Mouse (Mus musculus): ENCODE data around the gene Vcpkmt. TPM values are rescaled to one million over a fixed set of nuclear protein-coding genes. Genes with fewer than 3 reads are reported as not detected.
"Not testable (repeated sequence)": the region's sequence is repeated elsewhere in the genome, so short reads cannot be mapped to it uniquely, and the experiment has no call there.

Vcpkmt gene
- polyA plus RNA-seq, 1 experiment from 2014 or later: 19.2 TPM

DNA sequence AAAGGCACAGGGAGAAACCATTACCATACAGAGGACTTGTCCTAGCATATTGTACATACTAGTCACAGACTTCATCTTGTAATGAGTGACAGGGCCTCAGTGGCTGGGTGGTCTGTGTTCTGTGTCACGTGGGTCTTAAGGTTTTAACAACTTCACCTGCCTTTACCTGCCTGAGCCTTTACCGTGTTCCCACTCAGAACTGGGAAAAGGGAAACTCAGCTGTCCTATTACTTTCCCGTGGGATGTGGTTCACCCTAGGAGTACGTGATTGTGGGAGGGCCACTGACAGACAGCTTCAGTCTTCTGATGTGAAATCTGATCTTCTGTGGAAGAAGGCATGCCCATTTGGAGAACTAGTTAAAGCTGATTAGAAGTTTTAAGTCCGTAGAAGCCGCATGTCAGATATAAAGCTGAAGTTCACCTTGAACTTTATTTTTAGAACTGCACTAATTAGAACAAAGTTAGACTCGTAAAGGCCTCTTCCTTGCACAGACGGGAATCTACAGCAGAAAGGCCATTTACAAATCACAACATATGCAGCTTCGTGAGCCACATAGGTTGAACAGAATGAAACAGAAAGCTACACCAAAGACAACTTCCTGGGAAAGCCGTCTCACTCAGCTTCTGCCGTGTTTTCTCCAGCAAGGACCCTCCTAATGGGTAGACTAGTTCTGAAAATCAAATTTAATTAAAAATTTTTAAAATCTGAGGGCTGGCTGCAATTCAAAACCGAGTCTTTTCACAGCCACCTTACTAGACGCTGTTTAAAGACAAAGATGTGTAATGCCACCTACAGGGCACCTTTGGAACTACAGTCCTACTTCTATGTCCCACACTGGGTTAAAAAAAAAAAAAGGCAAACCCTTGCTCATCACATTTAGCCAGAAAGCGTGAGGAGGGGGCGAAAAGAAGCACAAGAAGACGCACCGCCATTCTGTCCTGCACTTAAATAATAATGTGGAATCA is 8.6 kb downstream of the Vcpkmt start:
- WGBS: 18% methylated on average over 17 of the region's 17 CpGs
- Histone ChIP-seq H3K4me3 (ENCODE audit: low read length) (peak overlapping the region; percentile 45), H3K9ac (ENCODE audit: low read length) (peak overlapping the region; percentile 60), H3K9me3 (replicated peaks; ENCODE audit: control insufficient read depth, low read length) (no peaks in the 10 kb centered on the region), H3K4me1 (ENCODE audit: control insufficient read depth, insufficient read depth, low read length) (no peaks in the 10 kb centered on the region), H3K27ac (ENCODE audit: low read length) (peak overlapping the region; percentile 37), H3K4me2 (ENCODE audit: low read depth, low read length) (peak overlapping the region; percentile 60), H3K27me3 (ENCODE audit: control insufficient read depth, insufficient read depth, low read length) (no peaks in the 10 kb centered on the region), H3K36me3 (ENCODE audit: control insufficient read depth, insufficient read depth) (peaks cover 18% of the 10 kb centered on the region)
- ATAC-seq (replicated peaks; ENCODE audit: extremely low read depth, insufficient read depth, low FRiP score): peak; percentile 28; the same call in 1 of the 2 replicates

DNA sequence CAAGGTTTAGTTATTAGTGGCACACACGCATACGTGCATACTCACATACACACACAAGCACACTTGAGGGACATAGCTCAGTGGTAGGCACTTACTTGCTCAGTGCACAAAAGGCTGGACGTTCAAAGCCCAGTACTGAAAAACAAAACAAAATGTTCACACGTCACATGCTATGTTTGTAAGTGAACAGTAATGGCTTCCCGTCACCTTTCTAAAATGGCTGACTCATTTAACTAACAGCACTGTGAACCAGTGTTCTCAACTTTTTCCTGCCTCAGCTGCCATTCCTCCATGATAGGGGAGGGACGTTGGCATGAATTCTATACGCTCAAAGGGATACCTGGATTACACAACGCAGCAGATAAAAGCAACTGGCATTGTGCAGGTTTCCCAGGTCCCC is 9.6 kb downstream of the Vcpkmt start:
- H3K9me3 ChIP-seq (replicated peaks; ENCODE audit: control insufficient read depth, low read length): no peaks in the 10 kb centered on the region
- no peak for ATAC-seq (replicated peaks; ENCODE audit: extremely low read depth, insufficient read depth, low FRiP score)
- H3K9ac ChIP-seq (ENCODE audit: low read length): no peak overlapping the region
- H3K4me1 ChIP-seq (ENCODE audit: control insufficient read depth, insufficient read depth, low read length): no peaks in the 10 kb centered on the region
- 93% methylated on average over 8 of the region's 8 CpGs for WGBS
- H3K27ac ChIP-seq (ENCODE audit: low read length): no peak overlapping the region
- H3K4me2 ChIP-seq (ENCODE audit: low read depth, low read length): no peak overlapping the region
- H3K27me3 ChIP-seq (ENCODE audit: control insufficient read depth, insufficient read depth, low read length): no peaks in the 10 kb centered on the region
- H3K36me3 ChIP-seq (ENCODE audit: control insufficient read depth, insufficient read depth): peaks cover 14% of the 10 kb centered on the region
- H3K4me3 ChIP-seq (ENCODE audit: low read length): no peak overlapping the region

DNA sequence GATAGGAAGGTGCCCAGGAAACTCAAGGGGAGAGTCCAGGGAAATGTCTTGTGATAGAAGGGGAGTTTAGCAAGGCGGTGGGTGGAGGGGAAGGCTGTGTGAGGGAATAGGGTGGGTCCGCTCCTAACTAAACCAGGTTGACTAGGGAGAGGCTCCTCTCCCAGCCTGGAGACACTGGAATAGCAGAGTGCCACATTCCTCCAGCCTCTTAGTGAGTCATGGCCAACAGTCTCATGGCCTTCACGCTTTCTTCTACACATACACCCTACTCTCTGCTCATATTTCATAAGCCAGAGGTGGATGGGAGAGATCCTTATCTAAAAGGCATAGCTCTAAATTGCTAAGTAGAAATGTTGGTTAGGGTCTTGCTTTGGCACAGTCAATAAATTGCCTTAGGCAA is 12.9 kb downstream of the Vcpkmt start:
- Histone ChIP-seq H3K4me3 (ENCODE audit: low read length) (no peak overlapping the region), H3K36me3 (ENCODE audit: control insufficient read depth, insufficient read depth) (no peaks in the 10 kb centered on the region), H3K9ac (ENCODE audit: low read length) (no peak overlapping the region), H3K4me1 (ENCODE audit: control insufficient read depth, insufficient read depth, low read length) (no peaks in the 10 kb centered on the region), H3K4me2 (ENCODE audit: low read depth, low read length) (no peak overlapping the region), H3K9me3 (replicated peaks; ENCODE audit: control insufficient read depth, low read length) (no peaks in the 10 kb centered on the region), H3K27ac (ENCODE audit: low read length) (no peak overlapping the region), H3K27me3 (ENCODE audit: control insufficient read depth, insufficient read depth, low read length) (no peaks in the 10 kb centered on the region)
- 90% methylated on average over 3 of the region's 3 CpGs for WGBS
- ATAC-seq (replicated peaks; ENCODE audit: extremely low read depth, insufficient read depth, low FRiP score): no peak

DNA sequence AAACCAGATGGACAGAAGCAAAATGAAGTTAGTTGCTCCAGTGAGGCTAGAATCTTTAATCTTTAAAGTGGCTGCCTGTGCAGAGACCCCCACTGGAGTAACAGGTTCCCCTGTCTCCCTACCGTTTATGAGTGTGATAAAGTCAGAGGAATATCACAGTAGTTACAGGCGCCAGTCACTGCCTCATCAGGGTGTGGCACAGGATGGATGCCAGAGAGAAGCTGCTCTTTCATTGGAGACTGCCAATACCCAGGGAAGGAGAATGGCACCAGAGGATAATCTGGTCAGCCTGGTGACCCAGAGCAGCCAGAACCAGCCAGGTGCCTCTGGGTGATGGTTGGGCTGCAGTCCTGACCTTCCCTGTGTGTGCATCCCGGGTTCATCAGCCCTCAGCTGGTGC is 14.6 kb downstream of the Vcpkmt start:
- Histone ChIP-seq H3K36me3 (ENCODE audit: control insufficient read depth, insufficient read depth) (no peaks in the 10 kb centered on the region), H3K4me1 (ENCODE audit: control insufficient read depth, insufficient read depth, low read length) (no peaks in the 10 kb centered on the region), H3K27ac (ENCODE audit: low read length) (no peak overlapping the region), H3K9ac (ENCODE audit: low read length) (no peak overlapping the region), H3K4me3 (ENCODE audit: low read length) (no peak overlapping the region), H3K27me3 (ENCODE audit: control insufficient read depth, insufficient read depth, low read length) (no peaks in the 10 kb centered on the region), H3K4me2 (ENCODE audit: low read depth, low read length) (no peak overlapping the region), H3K9me3 (replicated peaks; ENCODE audit: control insufficient read depth, low read length) (no peaks in the 10 kb centered on the region)
- ATAC-seq (replicated peaks; ENCODE audit: extremely low read depth, insufficient read depth, low FRiP score): no peak
- 62% methylated on average over 3 of the region's 3 CpGs for WGBS

DNA sequence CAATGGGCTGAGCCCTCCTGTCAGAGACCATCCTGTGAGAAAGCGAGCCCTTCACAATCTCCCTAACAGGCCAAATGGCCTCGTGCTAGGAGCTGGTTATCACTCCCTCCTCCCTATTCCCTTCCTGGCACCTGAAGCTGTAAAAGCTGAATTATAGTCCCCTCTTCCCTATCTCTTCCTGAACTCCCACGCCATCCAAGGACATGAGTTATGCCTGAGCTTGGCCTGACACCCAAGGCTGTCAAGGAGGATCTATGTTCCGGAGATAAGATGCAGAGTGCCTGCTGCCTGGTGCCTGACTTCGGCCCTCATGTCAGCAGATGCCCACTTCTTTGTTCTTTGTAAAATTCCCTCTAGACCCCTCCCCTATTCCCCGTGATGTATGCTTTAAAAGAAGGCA is 21.8 kb downstream of the Vcpkmt start:
- H3K9ac ChIP-seq (ENCODE audit: low read length); H3K4me2 ChIP-seq (ENCODE audit: low read depth, low read length); H3K4me3 ChIP-seq (ENCODE audit: low read length); ATAC-seq (replicated peaks; ENCODE audit: extremely low read depth, insufficient read depth, low FRiP score); H3K27me3 ChIP-seq (ENCODE audit: control insufficient read depth, insufficient read depth, low read length); H3K9me3 ChIP-seq (replicated peaks; ENCODE audit: control insufficient read depth, low read length); H3K27ac ChIP-seq (ENCODE audit: low read length); H3K4me1 ChIP-seq (ENCODE audit: control insufficient read depth, insufficient read depth, low read length); H3K36me3 ChIP-seq (ENCODE audit: control insufficient read depth, insufficient read depth): not testable (repeated sequence)
- 75% methylated on average over 6 of the region's 6 CpGs for WGBS

GRCm38 (mm10) chr12:69556221-69556861 is 26.5 kb downstream of the Vcpkmt start:
- Histone ChIP-seq H3K9ac (ENCODE audit: low read length) (no peak overlapping the region), H3K27me3 (ENCODE audit: control insufficient read depth, insufficient read depth, low read length) (no peaks in the 10 kb centered on the region), H3K27ac (ENCODE audit: low read length) (no peak overlapping the region), H3K4me1 (ENCODE audit: control insufficient read depth, insufficient read depth, low read length) (no peaks in the 10 kb centered on the region), H3K36me3 (ENCODE audit: control insufficient read depth, insufficient read depth) (no peaks in the 10 kb centered on the region), H3K9me3 (replicated peaks; ENCODE audit: control insufficient read depth, low read length) (peaks cover 3% of the 10 kb centered on the region; the same call in 1 of the 2 replicates), H3K4me2 (ENCODE audit: low read depth, low read length) (no peak overlapping the region), H3K4me3 (ENCODE audit: low read length) (no peak overlapping the region)
- 0 out of 2 replicates have a peak, but pooled peaks have one; percentile 23 for ATAC-seq (replicated peaks; ENCODE audit: extremely low read depth, insufficient read depth, low FRiP score)
- 54% methylated on average over 6 of the region's 6 CpGs for WGBS

DNA sequence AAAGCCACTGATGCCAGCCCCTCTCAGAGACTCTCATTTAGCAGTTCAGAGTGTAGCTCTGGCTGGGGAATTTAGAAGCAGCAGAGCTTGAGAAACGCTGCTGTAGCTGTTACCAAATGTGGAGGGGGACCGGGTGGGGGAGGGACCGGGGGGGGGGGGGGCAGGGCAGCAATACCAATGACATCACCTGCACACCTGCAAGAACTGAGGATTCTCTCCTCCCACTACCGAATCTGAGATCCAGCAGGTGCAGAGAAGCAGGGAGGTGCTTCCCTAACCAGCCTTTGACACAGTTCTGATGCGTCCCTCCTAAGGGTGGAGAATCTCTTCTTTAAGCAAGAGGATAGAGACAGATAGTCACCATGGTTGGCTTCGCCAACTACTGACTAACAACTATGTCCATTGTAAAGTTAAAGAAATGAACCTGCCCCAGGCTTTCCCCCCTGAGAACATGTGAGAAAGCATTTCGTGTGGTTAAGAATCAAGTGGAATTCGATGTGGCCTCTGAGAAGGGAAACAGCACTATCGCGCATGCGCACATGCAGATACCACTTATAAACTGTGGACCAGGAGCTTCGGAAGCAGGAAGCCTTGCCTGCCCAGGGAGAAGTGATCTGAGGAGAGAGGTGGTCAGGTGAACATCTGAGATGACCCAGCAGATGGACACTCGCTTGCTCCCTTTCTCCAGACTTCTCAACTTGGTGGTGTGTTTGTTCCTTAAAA is 37.2 kb downstream of the Vcpkmt start:
- Histone ChIP-seq H3K4me1 (ENCODE audit: control insufficient read depth, insufficient read depth, low read length) (peaks cover 5% of the 10 kb centered on the region; the same call in 1 of the 2 replicates), H3K36me3 (ENCODE audit: control insufficient read depth, insufficient read depth) (no peaks in the 10 kb centered on the region), H3K4me3 (ENCODE audit: low read length) (no peak overlapping the region), H3K27me3 (ENCODE audit: control insufficient read depth, insufficient read depth, low read length) (no peaks in the 10 kb centered on the region), H3K9me3 (replicated peaks; ENCODE audit: control insufficient read depth, low read length) (no peaks in the 10 kb centered on the region), H3K27ac (ENCODE audit: low read length) (no peak overlapping the region), H3K9ac (ENCODE audit: low read length) (no peak overlapping the region), H3K4me2 (ENCODE audit: low read depth, low read length) (no peak overlapping the region)
- ATAC-seq (replicated peaks; ENCODE audit: extremely low read depth, insufficient read depth, low FRiP score): no peak; the same call in 1 of the 2 replicates
- 74% methylated on average over 13 of the region's 13 CpGs for WGBS

DNA sequence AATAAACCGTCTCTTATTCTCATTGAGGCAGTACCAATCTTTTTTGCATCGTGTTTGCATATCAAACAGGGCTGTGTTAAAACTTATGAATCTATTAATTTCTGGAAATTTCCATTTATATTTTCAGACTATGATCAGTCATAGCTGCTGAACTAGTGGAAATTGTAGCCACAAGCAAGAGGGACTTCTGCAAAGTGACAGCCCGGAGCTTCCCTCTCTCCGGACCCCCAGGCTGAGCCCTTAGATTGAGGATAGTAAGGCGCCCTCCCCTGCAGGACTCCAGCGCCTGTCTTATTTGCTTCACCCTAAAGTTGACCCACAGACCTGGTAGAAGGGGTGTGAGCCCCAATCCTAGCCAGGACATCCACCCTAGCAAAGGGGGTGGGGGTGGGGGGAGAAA is 37.8 kb downstream of the Vcpkmt start:
- no peak for ATAC-seq (replicated peaks; ENCODE audit: extremely low read depth, insufficient read depth, low FRiP score)
- no peak overlapping the region for H3K4me3 ChIP-seq (ENCODE audit: low read length)
- H3K9ac ChIP-seq (ENCODE audit: low read length): no peak overlapping the region
- H3K27ac ChIP-seq (ENCODE audit: low read length): no peak overlapping the region
- no peaks in the 10 kb centered on the region for H3K36me3 ChIP-seq (ENCODE audit: control insufficient read depth, insufficient read depth)
- 80% methylated on average over 6 of the region's 6 CpGs for WGBS
- no peaks in the 10 kb centered on the region for H3K27me3 ChIP-seq (ENCODE audit: control insufficient read depth, insufficient read depth, low read length)
- H3K4me2 ChIP-seq (ENCODE audit: low read depth, low read length): no peak overlapping the region
- H3K4me1 ChIP-seq (ENCODE audit: control insufficient read depth, insufficient read depth, low read length): peaks cover 6% of the 10 kb centered on the region; the same call in 1 of the 2 replicates
- no peaks in the 10 kb centered on the region for H3K9me3 ChIP-seq (replicated peaks; ENCODE audit: control insufficient read depth, low read length)
